Mouse (Mus musculus): ENCODE results near the gene Sp4.

Sp4 gene

GRCm38 (mm10) chr12:118264905-118265304 lies 36.3 kb downstream of the Sp4 start:
- no peak for DNase-seq (ENCODE audit: low spot score)

- peak; percentile 62 for DNase-seq (ENCODE audit: low spot score)
Measured at GRCm38 (mm10) chr12:118263878-118264277, 37.4 kb downstream of the Sp4 start.

GRCm38 (mm10) chr12:118255292-118255782 lies 45.9 kb downstream of the Sp4 start:
- no peak for DNase-seq (ENCODE audit: low spot score)

- DNase-seq (ENCODE audit: low spot score) = no peak
Measured at GRCm38 (mm10) chr12:118221182-118221581, 80.1 kb downstream of the Sp4 start.

GRCm38 (mm10) chr12:118220062-118220461 lies 81.2 kb downstream of the Sp4 start:
- no peak for DNase-seq (ENCODE audit: low spot score)

GRCm38 (mm10) chr12:118212163-118212562 lies 89.1 kb downstream of the Sp4 start:
- no peak for DNase-seq (ENCODE audit: low spot score)

- peak; percentile 82 for DNase-seq (ENCODE audit: low spot score)
Measured at GRCm38 (mm10) chr12:118198386-118199093, 102.7 kb downstream of the Sp4 start, which contains the start of gene Dnah11. Gene Dnah11 (minus strand): TSS chr12:118199043.

GRCm38 (mm10) chr12:118196583-118196982 lies 104.7 kb downstream of the Sp4 start:
- no peak for DNase-seq (ENCODE audit: low spot score)

GRCm38 (mm10) chr12:118189535-118189934 lies 111.7 kb downstream of the Sp4 start:
- DNase-seq (ENCODE audit: low spot score) = no peak

- DNase-seq (ENCODE audit: low spot score) = peak; percentile 67
Measured at GRCm38 (mm10) chr12:118187663-118188062, 113.6 kb downstream of the Sp4 start.

GRCm38 (mm10) chr12:118186881-118187489 lies 114.3 kb downstream of the Sp4 start:
- DNase-seq (ENCODE audit: low spot score) = no peak

- DNase-seq (ENCODE audit: low spot score) = peak; percentile 80
Measured at GRCm38 (mm10) chr12:118186120-118186880, 114.9 kb downstream of the Sp4 start.
